Mouse (Mus musculus): ENCODE results near the gene Sgta.
"Not testable (repeated sequence)": the region's sequence is repeated elsewhere in the genome, so short reads cannot be mapped to it uniquely, and the experiment has no call there.

Gene Sgta

DNA sequence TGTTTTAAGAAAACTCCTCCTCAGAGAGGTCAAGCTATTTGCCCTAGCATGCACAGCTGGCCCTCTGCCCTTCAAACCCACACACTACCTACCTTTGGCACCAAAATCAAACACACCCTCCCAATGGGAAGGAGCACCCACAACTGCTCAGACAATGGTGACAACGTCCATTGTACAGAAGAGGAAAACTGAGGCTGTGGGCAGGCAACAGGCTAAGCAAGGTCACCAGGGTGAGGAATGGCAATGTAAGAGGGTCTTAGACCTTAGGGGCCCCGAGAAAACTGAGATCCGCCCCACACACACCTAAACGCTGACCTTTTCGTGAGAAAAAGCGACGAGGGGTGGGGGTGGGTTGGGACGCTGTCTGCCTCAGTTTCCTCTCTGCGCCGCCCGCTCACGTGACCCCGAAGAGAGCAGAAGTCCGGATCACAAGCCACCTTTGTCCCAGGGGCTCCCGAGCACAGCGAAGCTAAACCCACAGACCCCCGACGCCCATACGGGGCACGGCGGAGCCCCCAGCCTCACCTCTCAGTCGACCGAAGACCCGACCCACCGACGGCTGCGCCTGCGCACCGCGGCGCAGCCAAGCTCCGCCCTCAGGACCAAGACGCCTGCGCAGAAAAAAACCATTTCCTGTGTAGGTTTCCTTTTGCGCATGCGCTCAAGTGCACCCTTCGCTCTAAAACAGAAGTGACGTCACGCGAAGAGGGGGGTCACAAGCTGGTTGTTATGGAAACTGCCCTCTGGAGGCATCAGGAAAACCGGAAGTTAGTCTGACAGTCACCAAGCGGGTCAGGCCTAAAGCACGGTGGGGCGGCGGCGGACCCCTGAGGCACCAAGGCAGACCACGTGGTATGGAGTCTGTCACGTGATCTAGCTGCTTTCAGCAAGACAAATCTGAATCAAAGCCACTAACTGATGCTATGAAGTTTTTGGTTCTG lies at the start of gene Sgta:
Gene Sgta (minus strand): TSS at position 579 of the 941 bp plus-strand sequence.
- peak; percentile 100 for DNase-seq

GRCm38 (mm10) chr10:81106113-81106721 lies 46.2 kb upstream of the Sgta start:
- DNase-seq = peak; percentile 99

GRCm38 (mm10) chr10:81105565-81106112 lies 45.7 kb upstream of the Sgta start, which contains the start of gene Map2k2:
Gene Map2k2 (plus strand): TSS chr10:81105915.
- DNase-seq = peak; percentile 100

GRCm38 (mm10) chr10:81094931-81095678 lies 35.1 kb upstream of the Sgta start:
- no peak for DNase-seq

GRCm38 (mm10) chr10:81092465-81093250 lies 32.7 kb upstream of the Sgta start:
- DNase-seq = peak; percentile 96

GRCm38 (mm10) chr10:81090621-81091020 lies 30.6 kb upstream of the Sgta start:
- no peak for DNase-seq

DNA sequence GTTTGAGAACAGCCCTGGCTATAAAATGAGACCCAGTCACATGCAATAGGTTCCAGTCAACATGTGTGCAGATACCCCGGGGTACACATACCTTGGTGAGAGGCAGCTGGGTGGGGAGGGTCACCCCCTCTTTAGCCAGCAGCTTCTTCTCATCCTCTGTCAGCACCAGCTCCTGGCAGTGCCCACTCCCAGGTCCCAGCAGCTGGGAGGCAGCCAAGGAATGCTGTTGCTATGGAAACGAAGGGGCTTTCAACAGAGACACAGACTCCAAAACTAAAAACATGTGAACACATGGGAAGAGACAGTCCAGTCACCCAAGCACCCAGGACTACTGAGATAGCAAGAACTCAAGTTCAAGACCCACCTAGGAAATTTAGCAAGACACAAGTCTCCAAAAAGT lies 29.2 kb upstream of the Sgta start:
- no peak for DNase-seq

GRCm38 (mm10) chr10:81087021-81087420 lies 27.0 kb upstream of the Sgta start:
- no peak for DNase-seq

DNA sequence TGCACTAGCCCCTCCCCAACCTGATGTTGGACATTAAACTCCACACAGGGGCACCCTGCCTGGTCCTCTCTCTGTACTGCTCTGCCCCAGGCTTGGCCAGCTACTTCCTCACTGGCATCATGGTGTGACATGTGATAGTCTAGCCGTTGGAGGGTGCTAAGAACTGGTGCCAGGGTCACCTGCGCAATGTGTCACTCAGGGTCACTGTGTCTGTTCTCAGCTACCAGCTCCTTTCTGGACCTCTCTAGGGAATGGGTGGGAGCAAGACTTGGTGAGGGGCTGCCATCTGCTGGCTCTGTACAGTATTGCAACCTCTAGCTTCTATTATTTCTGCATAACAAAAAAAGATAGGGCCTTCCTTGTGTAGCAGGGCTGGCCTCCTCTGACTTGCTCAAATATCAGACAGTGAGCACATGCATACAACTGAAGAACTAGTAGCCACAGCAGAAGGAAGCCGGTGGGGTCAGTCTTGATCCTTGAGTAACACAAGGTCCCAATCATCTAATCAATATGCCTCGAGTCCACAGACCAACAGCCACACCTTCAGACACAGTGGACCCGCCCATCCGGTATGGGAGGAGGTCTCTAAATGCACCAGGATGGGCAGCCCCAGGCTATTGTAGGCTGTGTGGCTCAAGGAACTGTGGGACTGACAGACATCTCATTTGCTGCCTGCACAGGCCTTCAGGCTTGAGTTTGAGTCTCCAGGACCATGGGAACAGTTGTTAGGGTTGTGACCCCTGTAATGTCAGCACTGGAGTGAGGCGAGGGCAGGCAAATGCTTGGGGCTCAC lies 22.4 kb upstream of the Sgta start:
- peak; percentile 95 for DNase-seq

- no peak for DNase-seq
Observed at GRCm38 (mm10) chr10:81080008-81080655, 20.2 kb upstream of the Sgta start.

GRCm38 (mm10) chr10:81077916-81078315 lies 17.9 kb upstream of the Sgta start:
- no peak for DNase-seq

DNA sequence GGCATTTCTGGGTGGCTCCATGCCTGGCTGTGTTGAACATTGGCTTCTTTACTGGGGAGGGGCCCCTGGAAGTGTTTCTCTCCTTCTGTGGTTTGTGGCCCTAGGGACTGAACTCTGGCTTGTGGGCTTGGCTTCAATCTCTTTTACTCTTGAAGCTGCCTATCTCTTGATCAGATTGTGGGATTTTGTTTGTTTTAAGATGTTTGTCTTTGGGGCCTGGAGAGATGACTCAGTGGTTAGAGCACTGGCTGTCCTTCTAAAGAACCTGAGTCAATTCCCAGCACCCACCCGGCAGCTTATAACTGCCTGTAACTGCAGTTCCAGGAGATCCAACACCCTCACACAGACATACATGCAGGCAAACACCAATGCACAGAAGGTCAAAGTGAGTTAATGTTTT lies 16.4 kb upstream of the Sgta start:
- no peak for DNase-seq

- no peak for DNase-seq
Observed at GRCm38 (mm10) chr10:81075734-81076133, 15.8 kb upstream of the Sgta start.

DNA sequence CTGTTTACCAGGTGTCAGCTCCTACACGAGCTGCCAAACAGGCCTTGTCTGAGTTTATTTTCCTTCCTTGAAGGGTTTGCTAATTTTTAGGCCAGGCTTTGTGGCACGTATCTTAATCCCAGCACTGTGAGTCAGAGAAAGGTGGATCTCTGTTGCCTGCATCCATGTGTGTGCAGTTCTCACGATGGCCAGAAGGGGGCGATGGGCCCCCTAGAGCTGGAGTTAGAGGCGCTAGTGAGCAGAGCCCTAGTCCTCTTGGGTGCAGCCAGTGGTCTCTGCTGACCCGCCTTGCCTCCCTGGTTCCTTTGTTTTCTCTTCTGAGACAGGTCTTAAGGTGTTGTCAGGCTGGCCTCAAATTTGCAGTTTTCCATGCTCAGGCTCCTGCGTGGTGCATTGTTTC lies 13.5 kb upstream of the Sgta start:
- DNase-seq = no peak

DNA sequence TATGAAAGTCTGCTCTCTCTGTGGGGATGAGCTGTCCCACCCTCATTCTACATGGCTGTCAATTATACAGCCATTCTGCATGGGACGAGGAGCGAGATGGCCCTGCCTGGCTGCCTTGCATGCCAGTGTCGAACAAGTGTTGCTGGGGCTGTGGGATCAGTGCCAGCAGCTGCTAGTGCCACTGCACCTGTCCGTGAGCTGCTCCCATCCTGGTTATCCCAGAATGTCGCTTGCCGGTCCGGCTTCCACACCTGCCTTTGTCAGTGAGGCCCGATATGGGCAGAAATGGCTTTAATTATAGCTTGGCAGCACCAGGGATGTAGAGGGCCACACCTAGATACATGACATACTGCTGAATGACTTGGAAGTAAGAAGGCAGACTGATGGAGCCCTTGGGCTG lies 12.3 kb upstream of the Sgta start:
- DNase-seq = no peak

GRCm38 (mm10) chr10:81069836-81070235 lies 9.9 kb upstream of the Sgta start, which contains the start of gene Thop1:
Gene Thop1 (plus strand): TSS chr10:81070035.
- DNase-seq = peak; percentile 100

DNA sequence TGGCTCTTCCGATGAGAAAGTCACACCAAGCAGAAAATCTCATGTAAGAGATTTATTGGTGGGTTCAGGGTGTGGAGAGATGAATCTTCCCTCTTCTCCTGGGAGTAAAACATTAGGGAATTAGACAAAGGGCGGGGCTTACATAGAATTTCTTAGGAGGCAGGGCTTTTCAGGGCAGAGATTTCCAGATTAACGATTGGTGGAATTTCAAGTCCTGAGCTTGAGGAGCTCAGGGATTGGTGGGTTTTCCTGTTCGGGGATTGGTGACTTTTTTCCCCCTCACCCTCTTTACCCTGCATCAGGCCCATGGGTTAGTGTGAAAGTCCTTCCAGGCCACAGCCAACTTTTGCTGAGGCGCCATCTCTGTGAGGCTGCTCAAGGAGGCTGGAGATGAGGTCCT lies 8.7 kb upstream of the Sgta start:
- DNase-seq = no peak

DNA sequence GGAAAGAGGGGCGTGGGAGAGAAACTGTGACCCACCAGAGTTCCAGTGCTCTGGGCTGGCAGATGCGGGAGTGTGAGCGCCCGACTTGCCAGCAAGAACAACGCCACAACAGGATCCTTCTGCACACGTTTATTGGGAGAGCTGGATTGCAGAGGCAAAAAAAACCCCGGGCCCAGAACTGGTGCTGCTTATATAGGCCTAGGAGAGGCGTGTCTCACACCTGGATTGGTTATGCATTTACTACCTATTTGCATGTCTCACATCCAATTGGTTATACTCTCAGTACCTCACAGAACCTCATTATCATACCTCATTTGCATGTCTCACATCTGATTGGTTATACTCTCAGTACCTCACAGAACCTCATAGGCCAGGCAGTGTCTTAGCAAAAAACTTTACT lies 4.5 kb upstream of the Sgta start:
- DNase-seq = not testable (repeated sequence)

DNA sequence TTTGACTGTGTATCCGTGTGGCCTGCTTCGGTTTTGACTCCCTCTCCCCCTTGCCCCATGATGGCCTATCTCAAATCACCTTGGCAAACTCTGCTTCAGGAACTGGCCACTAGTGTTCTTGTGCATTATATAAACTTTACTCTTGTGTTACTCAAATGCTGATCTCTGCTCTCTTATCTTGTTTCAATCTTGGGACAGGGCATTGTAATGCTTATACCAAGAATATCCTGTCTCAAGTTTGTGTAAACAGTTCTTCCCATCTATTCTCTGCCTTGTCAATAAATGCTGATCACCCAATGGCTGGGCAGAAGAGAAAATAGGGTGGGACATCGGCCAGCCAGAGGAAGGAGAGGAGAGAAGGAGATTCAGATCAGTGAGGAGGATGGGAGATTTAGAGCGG lies 2.7 kb upstream of the Sgta start:
- no peak for DNase-seq

GRCm38 (mm10) chr10:81058896-81059295 lies 1.1 kb downstream of the Sgta start:
- DNase-seq = no peak

Measured in heart, adult 11 months (tissue).